Mouse (Mus musculus) lung, adult 2 months (tissue): ENCODE data around the gene Ensa.

ENCODE experiments used
- CTCF ChIP-seq: fragments of 200-500 bp; IDR thresholded peaks from 2 replicates; pipeline ENCODE4 v1.5.1; 2011; ENCODE audit warnings: mild to moderate bottlenecking, low read length, control low read depth; ENCODE audit not compliant: insufficient read depth
- POLR2A ChIP-seq: fragments of 200-500 bp; IDR thresholded peaks from 2 replicates; pipeline ENCODE4 v1.6.1; 2011; ENCODE audit warnings: low read depth, mild to moderate bottlenecking, control low read depth, low read length, borderline replicate concordance; ENCODE audit errors: extremely low read depth

DNA sequence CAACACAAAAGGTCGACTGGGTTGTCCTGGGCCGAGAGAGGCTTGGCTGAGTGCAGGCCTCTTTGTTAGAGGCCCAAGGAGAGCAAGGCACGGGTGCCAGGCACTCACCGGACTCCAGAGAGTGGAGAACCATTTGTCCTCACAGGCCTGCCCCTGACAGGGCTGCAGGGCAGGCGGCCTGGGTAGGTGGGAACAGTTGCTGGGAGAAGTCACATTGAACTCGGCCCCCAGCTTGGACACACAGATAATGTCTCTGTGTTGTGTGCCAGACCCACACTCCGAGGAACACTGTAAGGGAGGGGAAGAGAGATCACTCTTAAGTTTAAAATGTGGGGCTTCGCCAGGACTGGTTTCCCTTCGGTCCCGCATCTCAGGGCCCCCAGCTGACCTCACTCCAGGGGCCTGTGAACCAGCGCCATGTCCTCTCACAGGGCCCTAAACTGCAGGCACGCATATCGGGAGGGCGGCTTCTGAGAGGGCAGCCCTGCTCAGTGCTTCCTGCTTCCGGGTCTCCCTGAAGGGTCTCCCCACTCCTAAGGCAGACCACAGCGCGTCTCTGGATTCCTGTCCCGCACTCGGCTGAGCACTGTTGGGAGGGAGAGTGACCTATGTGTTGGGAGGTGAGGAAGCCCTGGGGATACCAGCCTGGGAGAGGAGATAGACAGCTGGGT, 52.8 kb downstream of the Ensa start:
- TF ChIP-seq POLR2A: no peak
- TF ChIP-seq CTCF: no peak
